Mouse (Mus musculus) megakaryocyte, embryonic 14.5 days (primary cell): Measurements from ENCODE around the gene Ovgp1. TPM values are rescaled to one million over a fixed set of nuclear protein-coding genes. Genes with fewer than 3 reads are reported as not detected.
A peak's percentile ranks its signal among the peaks of the same experiment; 100 is the strongest.
"Not testable (repeated sequence)": the region's sequence is repeated elsewhere in the genome, so short reads cannot be mapped to it uniquely, and the experiment has no call there.

ENCODE experiments used
- H3K27me3 ChIP-seq: replicated peaks from 2 replicates; pipeline ENCODE3; 2012; ENCODE audit warnings: inconsistent platforms
- H3K36me3 ChIP-seq: replicated peaks from 2 replicates; pipeline ENCODE3; 2012; ENCODE audit warnings: low read length, inconsistent platforms, mixed read lengths
- H3K4me1 ChIP-seq: 2 replicates; pipeline ENCODE4 v1.6.1; 2012; ENCODE audit warnings: inconsistent platforms
- H3K4me3 ChIP-seq: replicated peaks from 2 replicates; pipeline ENCODE3; 2012; ENCODE audit warnings: moderate library complexity, mild to moderate bottlenecking, inconsistent platforms
- H3K9me3 ChIP-seq: 2 replicates; pipeline ENCODE4 v1.6.1; 2012; ENCODE audit warnings: inconsistent platforms
- FLI1 ChIP-seq: IDR thresholded peaks from 2 replicates; pipeline ENCODE4 v1.6.1; 2012; ENCODE audit warnings: low read length, inconsistent platforms, mixed read lengths
- GATA1 ChIP-seq: IDR thresholded peaks from 3 replicates; pipeline ENCODE4 v1.6.1; 2012; ENCODE audit warnings: mixed read lengths, low read length, inconsistent platforms, borderline replicate concordance
- polyA plus RNA-seq: library from polyadenylated mRNA; stranded (reverse); fragments of >175 nt; gene quantifications from 2 replicates; pipeline ENCODE4 v1.2.3, GENCODE M21; 2012; ENCODE audit warnings: low replicate concordance; ENCODE audit not compliant: insufficient read depth

Gene Ovgp1
- polyA plus RNA-seq, 1 experiment: not detected

GRCm38 (mm10) chr3:105936111-105936510, 37.4 kb upstream of the Ovgp1 start:
- Histone ChIP-seq H3K4me1 (peaks cover 47% of the 10 kb centered on the region), H3K4me3 (no peak overlapping the region), H3K36me3 (peaks cover 43% of the 10 kb centered on the region), H3K27me3 (no peaks in the 10 kb centered on the region), H3K9me3 (no peaks in the 10 kb centered on the region)
- TF ChIP-seq GATA1 (no peak), FLI1 (no peak)

- Histone ChIP-seq H3K4me1 (peaks cover 51% of the 10 kb centered on the region), H3K4me3 (no peak overlapping the region), H3K27me3 (no peaks in the 10 kb centered on the region), H3K36me3 (peaks cover 100% of the 10 kb centered on the region), H3K9me3 (no peaks in the 10 kb centered on the region)
- TF ChIP-seq FLI1 (no peak), GATA1 (no peak)
These were observed 22.2 kb upstream of the Ovgp1 start for GRCm38 (mm10) chr3:105951348-105951747.

- Histone ChIP-seq H3K9me3 (no peaks in the 10 kb centered on the region), H3K36me3 (peaks cover 79% of the 10 kb centered on the region), H3K4me3 (peak overlapping the region; percentile 99), H3K4me1 (peaks cover 63% of the 10 kb centered on the region), H3K27me3 (no peaks in the 10 kb centered on the region)
- TF ChIP-seq FLI1 (no peak), GATA1 (no peak)
These were observed 16.3 kb upstream of the Ovgp1 start for GRCm38 (mm10) chr3:105957235-105957634.

- Histone ChIP-seq H3K27me3 (no peaks in the 10 kb centered on the region), H3K9me3 (no peaks in the 10 kb centered on the region), H3K4me3 (peak overlapping the region; percentile 99), H3K36me3 (peaks cover 79% of the 10 kb centered on the region), H3K4me1 (peaks cover 67% of the 10 kb centered on the region)
- TF ChIP-seq FLI1 (no peak), GATA1 (no peak)
These were observed 15.3 kb upstream of the Ovgp1 start for GRCm38 (mm10) chr3:105958204-105958603.

GRCm38 (mm10) chr3:105958974-105959580, 14.4 kb upstream of the Ovgp1 start, which contains the start of gene Wdr77:
Gene Wdr77 (plus strand): TSS chr3:105959369.
- Histone ChIP-seq H3K4me1 (peaks cover 67% of the 10 kb centered on the region), H3K27me3 (no peaks in the 10 kb centered on the region), H3K4me3 (peak within 1 kb of the TSS; percentile 99), H3K36me3 (peaks cover 79% of the 10 kb centered on the region), H3K9me3 (no peaks in the 10 kb centered on the region)
- TF ChIP-seq GATA1: no peak
- 0 out of 2 replicates have a peak, but pooled peaks have one; percentile 38 for TF ChIP-seq FLI1

GRCm38 (mm10) chr3:105959585-105959984, 13.9 kb upstream of the Ovgp1 start:
- Histone ChIP-seq H3K9me3 (no peaks in the 10 kb centered on the region), H3K4me3 (peak overlapping the region; percentile 99), H3K36me3 (peaks cover 79% of the 10 kb centered on the region), H3K27me3 (no peaks in the 10 kb centered on the region), H3K4me1 (peaks cover 64% of the 10 kb centered on the region)
- TF ChIP-seq FLI1 (no peak), GATA1 (no peak)

- Histone ChIP-seq H3K36me3 (peaks cover 79% of the 10 kb centered on the region), H3K4me1 (peaks cover 60% of the 10 kb centered on the region), H3K4me3 (peak within 1 kb of the TSS; percentile 99), H3K9me3 (no peaks in the 10 kb centered on the region), H3K27me3 (no peaks in the 10 kb centered on the region)
- TF ChIP-seq GATA1: no peak
- no peak for TF ChIP-seq FLI1
These were observed 13.5 kb upstream of the Ovgp1 start, which contains the start of gene Atp5f1 for GRCm38 (mm10) chr3:105959999-105960398. Gene Atp5f1 (minus strand): TSS chr3:105960099.

- no peaks in the 10 kb centered on the region for H3K27me3 ChIP-seq
- H3K9me3 ChIP-seq: no peaks in the 10 kb centered on the region
- peaks cover 57% of the 10 kb centered on the region for H3K4me1 ChIP-seq
- TF ChIP-seq GATA1 (no peak), FLI1 (no peak)
- H3K4me3 ChIP-seq: peak overlapping the region; percentile 50
- peaks cover 79% of the 10 kb centered on the region for H3K36me3 ChIP-seq
These were observed 12.8 kb upstream of the Ovgp1 start for GRCm38 (mm10) chr3:105960700-105961099.

GRCm38 (mm10) chr3:105971831-105972446, 1.6 kb upstream of the Ovgp1 start:
- TF ChIP-seq FLI1 (no peak), GATA1 (no peak)
- H3K4me3 ChIP-seq: no peak overlapping the region
- no peaks in the 10 kb centered on the region for H3K9me3 ChIP-seq
- peaks cover 33% of the 10 kb centered on the region for H3K4me1 ChIP-seq
- no peaks in the 10 kb centered on the region for H3K27me3 ChIP-seq
- H3K36me3 ChIP-seq: peaks cover 44% of the 10 kb centered on the region

GRCm38 (mm10) chr3:105974174-105974573, 663 bp downstream of the Ovgp1 start:
- TF ChIP-seq FLI1 (no peak), GATA1 (no peak)
- no peaks in the 10 kb centered on the region for H3K27me3 ChIP-seq
- peak overlapping the region; percentile 9 for H3K4me3 ChIP-seq
- no peaks in the 10 kb centered on the region for H3K9me3 ChIP-seq
- H3K36me3 ChIP-seq: peaks cover 22% of the 10 kb centered on the region
- peaks cover 40% of the 10 kb centered on the region for H3K4me1 ChIP-seq

- not testable (repeated sequence) for H3K27me3 ChIP-seq
These were observed 16.1 kb downstream of the Ovgp1 start for GRCm38 (mm10) chr3:105989611-105990010.

More at GRCm38 (mm10) chr3:105989611-105990010, 16.1 kb downstream of the Ovgp1 start:
- not testable (repeated sequence) for H3K4me3 ChIP-seq, H3K4me1 ChIP-seq, H3K36me3 ChIP-seq, H3K9me3 ChIP-seq
